Comparison of ENCODE assay signal across 12 mouse cellular contexts in the genomic region with DNA sequence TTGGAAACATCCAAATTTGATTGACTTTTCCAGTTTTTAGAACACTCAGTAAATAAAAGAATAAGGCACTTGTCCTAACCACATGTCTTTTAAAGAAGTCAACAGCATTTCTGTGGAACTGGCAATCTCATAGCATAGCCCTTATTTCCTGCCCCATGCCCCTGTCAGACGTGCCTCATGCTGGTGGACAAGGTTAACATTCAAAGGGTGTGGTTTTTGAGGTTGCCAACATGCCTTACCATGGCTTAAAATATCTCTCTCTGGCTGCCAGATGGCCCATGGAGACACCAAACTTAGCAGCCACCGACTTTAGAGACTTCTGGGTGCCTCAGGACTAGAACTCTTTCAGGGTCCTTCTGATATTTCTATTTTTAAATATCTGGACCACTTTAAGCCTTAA. TPM values are rescaled to one million over a fixed set of nuclear protein-coding genes. Genes with fewer than 3 reads are reported as not detected.
DNase-seq lines count a peak whose midpoint lies in the region; ATAC-seq lines count a peak whose summit lies in the region.
"Had no signal": no experiment of that assay in that cellular context is flagged by ENCODE, and none has a peak within 500 bp of the region (broad histone marks: within the 10 kb centered on the region; RNA-seq: fewer than 3 reads in every experiment).

No protein-coding gene starts in this region.

- no peak overlapping the region for H3K4me2 ChIP-seq in intestine, embryonic 16.5 days (ENCODE audit: low read depth, low read length)
- no peak overlapping the region for H3K4me2 ChIP-seq in forebrain, embryonic 15.5 days (replicated peaks)
- H3K4me2 ChIP-seq: forebrain, embryonic 13.5 days had no signal

- peaks cover 8% of the 10 kb centered on the region; the same call in 1 of the 2 replicates for H3K9me3 ChIP-seq in megakaryocyte, embryonic 14.5 days
- H3K9me3 ChIP-seq in intestine, embryonic 16.5 days (ENCODE audit: control insufficient read depth, low read length): no peaks in the 10 kb centered on the region
- no peaks in the 10 kb centered on the region for H3K9me3 ChIP-seq in forebrain, embryonic 15.5 days
- H3K9me3 ChIP-seq: forebrain, embryonic 13.5 days; G1E had no signal

- no peak overlapping the region for H3K9ac ChIP-seq in intestine, embryonic 16.5 days (ENCODE audit: low read depth, low read length)
- no peak overlapping the region for H3K9ac ChIP-seq in forebrain, embryonic 15.5 days (replicated peaks)
- H3K9ac ChIP-seq: forebrain, embryonic 13.5 days had no signal

- DNase-seq in heart, adult 9 months (ENCODE audit: low spot score in 2 of 2): peak; percentile 37 to 38
- no peak for DNase-seq in heart, postnatal 4 days
- DNase-seq in 416B (ENCODE audit: low read depth) (peak; percentile 90), adipocyte (ENCODE audit: low spot score) (peak; percentile 34)
- no peak for DNase-seq in embryo, embryonic 9.5 days (ENCODE audit: extremely low spot score)
- DNase-seq: kidney, adult 9 months; layer of hippocampus, adult 9-11 months had no signal

- peaks cover 10% of the 10 kb centered on the region for H3K4me1 ChIP-seq in megakaryocyte, embryonic 14.5 days
- H3K4me1 ChIP-seq in intestine, embryonic 16.5 days (ENCODE audit: control insufficient read depth, insufficient read depth, low read length): no peaks in the 10 kb centered on the region
- no peaks in the 10 kb centered on the region for H3K4me1 ChIP-seq in forebrain, embryonic 15.5 days
- H3K4me1 ChIP-seq: forebrain, embryonic 13.5 days had no signal

- 48% methylated on average over 2 of the region's 2 CpGs for WGBS in intestine, embryonic 16.5 days
- 52% methylated on average over 2 of the region's 2 CpGs for WGBS in forebrain, embryonic 15.5 days

- peak overlapping the region; percentile 72 for H3K4me3 ChIP-seq in megakaryocyte, embryonic 14.5 days (replicated peaks)
- H3K4me3 ChIP-seq in intestine, embryonic 16.5 days (ENCODE audit: low read length): no peak overlapping the region
- H3K4me3 ChIP-seq in forebrain, embryonic 15.5 days: no peak overlapping the region
- H3K4me3 ChIP-seq: forebrain, embryonic 13.5 days had no signal

- no peak for ATAC-seq in intestine, embryonic 16.5 days
- ATAC-seq in forebrain, embryonic 15.5 days (replicated peaks): no peak
- ATAC-seq: forebrain, embryonic 13.5 days had no signal

- no peak overlapping the region for H3K27ac ChIP-seq in intestine, embryonic 16.5 days (ENCODE audit: low read length)
- no peak overlapping the region for H3K27ac ChIP-seq in forebrain, embryonic 15.5 days (replicated peaks)
- H3K27ac ChIP-seq: forebrain, embryonic 13.5 days had no signal

- no peaks in the 10 kb centered on the region for H3K27me3 ChIP-seq in megakaryocyte, embryonic 14.5 days (replicated peaks)
- no peaks in the 10 kb centered on the region for H3K27me3 ChIP-seq in intestine, embryonic 16.5 days (replicated peaks; ENCODE audit: control insufficient read depth, insufficient read depth, low read length)
- no peaks in the 10 kb centered on the region for H3K27me3 ChIP-seq in forebrain, embryonic 15.5 days
- H3K27me3 ChIP-seq: forebrain, embryonic 13.5 days had no signal

- H3K36me3 ChIP-seq in megakaryocyte, embryonic 14.5 days (replicated peaks; ENCODE audit: low read length): no peaks in the 10 kb centered on the region
- no peaks in the 10 kb centered on the region for H3K36me3 ChIP-seq in intestine, embryonic 16.5 days (ENCODE audit: control insufficient read depth, insufficient read depth, low read length)
- no peaks in the 10 kb centered on the region for H3K36me3 ChIP-seq in forebrain, embryonic 15.5 days
- H3K36me3 ChIP-seq: G1E had no signal

RNA-seq across cellular contexts. Expression of a gene that starts 14.0 kb away (rescaled TPM):
- under 1 TPM; 0.63 to 0.71 TPM for total RNA-seq in heart, postnatal 4 days (2021)
- polyA plus RNA-seq in megakaryocyte, embryonic 14.5 days (2012; ENCODE audit: insufficient read depth, low replicate concordance): 0.91 and 2.4 TPM in 2 replicates
- polyA plus RNA-seq in intestine, embryonic 16.5 days (2015; fragmentation: Nextera tagmentation; extraction: Ambion mirVana): 0.07 and 0.33 TPM in 2 replicates
- polyA plus RNA-seq in forebrain, embryonic 15.5 days (2015; fragmentation: Nextera tagmentation; extraction: Ambion mirVana): 0.10 and 0.11 TPM in 2 replicates
- polyA plus RNA-seq: G1E had no signal

Comparison
In these comparisons a context has a peak if more than half of its experiments do, and no peak if none do; other contexts are left out.
1. DNase-seq: peak in heart, adult 9 months (2 of 2), 416B (single experiment) and adipocyte (single experiment); none in heart, postnatal 4 days (single experiment) and embryo, embryonic 9.5 days (single experiment).